Mouse (Mus musculus): ENCODE measurements around the gene Rbfox2.
"Not testable (repeated sequence)": the region's sequence is repeated elsewhere in the genome, so short reads cannot be mapped to it uniquely, and the experiment has no call there.

Rbfox2 gene

DNA sequence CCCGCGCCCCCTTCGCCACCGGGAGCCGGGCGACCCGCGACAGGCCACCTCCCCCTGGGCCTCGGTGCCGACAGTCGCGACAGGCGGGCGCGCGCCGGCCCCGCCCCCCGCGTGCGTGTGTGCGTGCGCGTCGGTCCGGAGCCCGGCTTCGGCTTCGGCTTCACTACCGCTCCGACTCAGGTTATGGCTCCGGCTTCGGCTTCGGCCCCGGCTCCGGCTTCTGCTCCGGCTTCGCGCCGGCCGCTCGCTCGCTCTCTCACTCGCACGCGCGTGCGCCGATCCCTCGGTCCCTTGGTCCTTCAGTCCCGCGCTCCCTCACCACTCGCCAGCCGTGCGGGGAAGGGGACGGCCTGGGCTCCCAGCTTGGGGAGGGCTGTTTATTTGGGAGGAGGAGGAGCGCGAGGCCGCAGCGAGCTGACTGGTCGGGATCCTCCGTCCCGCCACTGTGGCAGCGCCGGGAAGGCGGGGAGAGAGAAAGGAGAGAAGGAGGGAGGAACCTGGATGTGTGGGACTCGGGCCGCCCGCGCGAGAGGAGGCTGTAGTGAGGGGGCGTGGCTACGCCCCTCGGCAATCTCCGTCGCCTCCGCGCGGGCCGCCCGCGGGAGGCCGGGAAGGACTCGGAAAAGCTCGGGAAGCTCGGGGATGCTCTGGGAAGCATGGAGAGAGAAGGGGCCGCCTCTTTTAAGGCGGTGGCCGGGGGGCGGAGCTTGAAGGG, at the start of gene Rbfox2:
Gene Rbfox2, minus strand, starts transcription at position 458 of the 715 bp plus-strand sequence.
- DNase-seq, result peak; percentile 97

GRCm38 (mm10) chr15:77356248-77356810, 49.5 kb upstream of the Rbfox2 start:
- DNase-seq, result no peak

DNA sequence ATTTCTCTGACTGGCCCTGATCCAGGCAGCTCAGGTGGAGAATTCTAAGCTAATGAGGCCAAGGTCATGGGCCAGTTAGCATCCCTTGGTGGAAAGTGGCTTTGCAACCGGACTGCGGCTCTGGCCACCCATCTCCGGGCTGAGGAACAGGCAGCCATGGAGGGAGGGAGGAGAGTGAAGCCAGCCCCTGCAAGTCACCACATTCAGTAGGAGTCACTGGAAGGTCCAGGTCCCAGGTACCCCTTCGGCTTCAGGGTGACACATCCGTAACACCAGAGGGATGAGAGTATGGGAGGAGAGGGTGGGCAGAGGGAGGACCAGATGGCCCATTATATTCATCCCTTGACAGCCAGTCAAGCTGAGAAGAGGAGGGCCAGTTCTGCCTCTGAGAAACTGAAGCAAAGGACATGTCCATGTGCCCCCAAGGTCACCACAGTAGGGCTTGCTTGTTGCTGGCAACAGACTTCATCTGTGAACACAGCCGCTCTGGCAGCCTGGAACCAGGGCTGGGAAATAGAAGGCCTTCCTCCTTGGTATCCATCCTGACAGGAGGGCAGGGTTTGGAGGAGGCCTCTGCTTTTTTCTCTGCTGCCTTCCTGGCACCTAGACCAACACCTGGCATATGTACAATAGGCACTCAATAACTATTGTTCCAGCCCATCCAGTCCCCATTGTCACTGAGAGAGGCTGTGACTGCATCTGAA, 48.2 kb upstream of the Rbfox2 start:
- DNase-seq, result no peak

- DNase-seq, result no peak
These were observed 47.7 kb upstream of the Rbfox2 start for GRCm38 (mm10) chr15:77354496-77354847.

- DNase-seq, result no peak
These were observed 47.0 kb upstream of the Rbfox2 start for GRCm38 (mm10) chr15:77353764-77354163.

- no peak for DNase-seq
These were observed 46.1 kb upstream of the Rbfox2 start for GRCm38 (mm10) chr15:77352863-77353262.

- DNase-seq, result no peak
These were observed 43.3 kb upstream of the Rbfox2 start for GRCm38 (mm10) chr15:77350117-77350516.

GRCm38 (mm10) chr15:77348146-77348545, 41.3 kb upstream of the Rbfox2 start:
- no peak for DNase-seq

DNA sequence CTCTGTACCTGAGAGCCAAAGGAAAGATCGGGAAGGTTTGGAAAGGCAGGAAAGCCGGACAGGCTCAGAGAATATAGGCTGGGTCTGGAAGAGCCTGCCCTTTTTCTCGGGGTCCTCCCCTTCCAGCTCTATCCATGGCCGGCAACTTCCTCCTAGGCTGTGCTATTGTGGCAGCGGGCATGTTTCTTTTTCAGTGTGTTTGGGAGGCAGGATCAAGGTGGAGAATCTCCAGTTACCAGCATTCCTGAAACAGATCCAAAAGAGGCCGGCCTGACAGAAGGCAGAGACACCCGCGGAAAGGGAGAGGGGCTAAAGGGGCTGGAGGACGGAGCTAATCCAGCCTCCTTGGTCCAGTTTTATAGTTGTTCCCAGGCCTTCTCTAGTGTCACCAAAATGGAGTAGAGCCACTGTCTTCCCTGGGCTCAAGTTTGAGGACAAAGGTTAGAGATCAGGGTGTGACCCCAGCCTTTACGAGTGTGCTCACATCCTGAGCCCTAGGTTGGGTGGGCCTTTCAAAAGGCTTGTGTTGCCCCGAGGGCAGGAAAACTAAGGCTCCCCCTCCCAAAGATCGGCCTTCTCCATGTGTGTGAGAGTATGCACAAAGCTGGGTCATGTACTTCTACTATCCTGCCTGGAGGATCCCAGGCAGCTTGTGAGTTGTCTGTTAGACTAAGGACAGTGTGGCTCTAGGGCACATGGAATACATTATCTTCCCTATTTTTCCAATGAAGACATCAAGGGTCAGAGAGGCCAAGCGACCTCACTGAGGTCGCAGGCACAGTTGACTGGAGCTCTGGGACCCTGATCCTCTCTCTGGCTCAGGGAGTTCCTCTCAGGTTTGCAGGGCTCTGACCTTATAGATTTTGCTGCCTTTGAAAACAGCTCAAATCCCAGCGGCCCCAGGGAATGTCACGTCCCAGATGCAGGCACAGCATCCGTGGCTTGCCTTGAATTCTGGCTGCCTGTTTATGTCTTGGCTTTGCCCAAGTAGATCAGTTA, 37.6 kb upstream of the Rbfox2 start:
- DNase-seq, result peak; percentile 55

DNA sequence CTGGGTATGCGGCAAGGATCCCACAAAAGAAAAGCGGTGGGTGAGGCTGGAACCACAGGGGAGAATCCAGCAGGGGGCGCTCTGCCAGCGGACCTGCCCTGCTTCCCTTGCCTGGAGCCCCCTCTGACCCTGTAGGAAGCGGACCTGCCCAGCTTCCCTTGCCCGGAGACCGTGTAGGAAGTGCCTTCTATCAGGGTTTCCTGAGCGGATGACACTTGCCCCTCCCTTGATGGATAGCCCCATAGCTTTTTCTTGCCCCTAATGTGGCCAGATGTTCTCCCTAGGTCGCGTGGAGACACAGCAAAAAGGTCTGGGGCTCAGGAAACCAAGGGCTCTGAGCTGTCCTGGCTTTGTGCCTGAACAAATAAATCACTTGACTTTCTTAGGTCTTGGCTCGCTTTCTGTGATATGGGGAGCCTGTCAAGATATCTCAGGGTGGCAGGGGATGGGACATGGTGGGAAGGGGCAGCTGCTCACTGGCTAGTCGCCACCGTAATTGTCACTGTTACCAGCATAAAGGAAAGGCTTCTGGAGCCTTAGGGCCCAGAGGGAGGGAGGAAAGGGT, 36.8 kb upstream of the Rbfox2 start:
- DNase-seq, result peak; percentile 87

GRCm38 (mm10) chr15:77342962-77343526, 36.2 kb upstream of the Rbfox2 start:
- DNase-seq, result peak; percentile 35

DNA sequence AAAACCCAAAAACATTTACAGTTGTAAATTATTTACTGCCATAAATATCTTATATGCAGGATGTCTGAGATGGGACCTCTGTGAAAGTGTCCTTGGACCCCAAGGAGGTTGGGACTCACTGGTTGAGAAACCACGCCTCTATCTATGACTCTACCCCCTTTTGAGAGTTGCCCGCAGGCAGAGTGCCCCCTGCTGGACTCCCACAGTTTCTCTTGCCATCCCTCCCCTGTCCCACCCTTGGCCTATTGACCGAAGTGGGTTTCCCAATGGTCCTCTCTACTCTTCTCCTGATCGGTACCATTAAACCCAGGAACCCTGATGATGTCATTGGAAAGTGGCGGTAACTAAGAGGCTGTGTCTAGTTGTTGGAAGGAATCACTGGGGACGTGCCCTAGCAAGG, 35.2 kb upstream of the Rbfox2 start:
- no peak for DNase-seq

DNA sequence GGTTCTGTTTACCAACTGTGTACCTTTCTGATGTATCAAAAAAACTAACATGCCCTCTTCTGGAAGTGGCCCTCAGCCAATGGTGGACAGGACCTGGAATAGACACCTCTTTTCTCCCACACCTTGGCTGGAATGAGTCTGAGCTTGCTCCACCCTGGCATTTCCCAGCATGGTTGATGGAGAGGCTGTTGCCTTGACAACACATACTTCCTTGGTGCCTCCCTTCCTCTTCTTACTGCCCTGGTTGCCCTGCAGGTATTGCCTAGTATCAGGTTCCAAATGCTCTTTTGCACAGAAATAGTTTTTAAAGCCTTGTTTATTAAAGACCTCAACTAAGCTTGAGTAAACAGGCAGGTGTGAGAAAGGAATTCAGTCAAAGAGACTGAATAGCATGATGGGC, 33.8 kb upstream of the Rbfox2 start:
- DNase-seq, result no peak

DNA sequence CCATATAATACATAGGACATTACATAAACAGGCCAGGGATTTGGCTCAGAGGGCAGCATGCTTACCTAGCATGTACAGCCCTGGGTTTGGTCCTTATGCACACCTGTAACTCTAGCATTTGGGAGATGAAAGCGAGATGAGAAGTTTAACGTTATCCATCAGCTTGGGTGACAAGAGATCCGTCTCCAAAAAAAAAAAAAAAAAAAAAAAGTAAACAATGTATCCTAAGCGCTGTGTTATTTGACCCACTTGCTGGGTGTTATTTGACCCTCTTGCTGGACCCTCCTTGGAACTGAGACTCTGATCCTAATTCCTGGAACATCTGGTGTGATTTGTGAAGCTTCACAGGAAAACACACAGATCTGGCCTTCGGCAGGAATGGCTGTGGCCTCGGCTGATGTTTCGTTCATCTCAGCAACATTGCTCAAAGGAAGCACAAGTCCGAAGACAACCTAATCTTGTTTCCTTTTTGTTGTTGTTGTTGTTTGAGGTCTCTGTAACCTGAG, 32.2 kb upstream of the Rbfox2 start:
- DNase-seq, result no peak

DNA sequence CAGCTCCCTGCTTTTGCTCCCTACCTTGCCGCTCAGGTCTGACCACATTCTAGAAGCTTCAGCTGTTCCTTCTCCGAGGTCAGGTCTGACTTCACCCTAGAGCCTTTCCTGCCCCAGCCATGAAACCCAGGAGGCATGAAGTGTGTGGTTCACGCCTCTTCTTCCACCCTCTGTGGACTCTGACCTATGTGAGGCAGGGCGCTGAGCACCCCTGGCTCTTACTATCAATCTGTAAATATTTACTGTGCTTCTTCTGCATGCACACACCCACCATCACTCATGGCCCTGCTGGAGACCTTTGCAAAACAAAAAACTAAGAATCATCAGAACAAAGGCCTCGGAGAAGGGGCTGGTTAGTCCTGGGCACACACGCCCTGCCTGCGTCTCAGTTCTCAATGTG, 31.6 kb upstream of the Rbfox2 start:
- DNase-seq, result peak; percentile 35

DNA sequence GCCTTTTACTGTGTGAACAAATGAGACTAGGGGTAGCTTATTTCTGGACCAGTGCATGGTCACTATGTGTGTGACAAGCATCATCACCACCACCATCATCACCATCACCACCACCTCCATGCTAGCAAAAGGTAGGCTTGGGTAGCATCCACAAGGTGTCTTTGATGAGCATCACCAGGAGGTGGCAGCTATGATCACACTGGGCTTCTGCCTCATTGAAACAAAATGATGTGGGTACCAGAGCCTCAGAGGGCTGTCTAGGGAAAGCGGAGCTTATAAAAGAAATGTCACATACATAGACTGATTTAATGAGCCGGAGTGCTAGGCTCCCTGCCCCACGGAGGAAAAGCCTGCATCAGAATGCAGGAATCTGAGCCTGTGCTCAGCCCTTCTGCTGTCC, 31.1 kb upstream of the Rbfox2 start:
- DNase-seq, result no peak

- DNase-seq, result no peak
These were observed 30.2 kb upstream of the Rbfox2 start for GRCm38 (mm10) chr15:77336968-77337341.

- peak; percentile 94 for DNase-seq
These were observed 29.6 kb upstream of the Rbfox2 start for GRCm38 (mm10) chr15:77336287-77336967.

DNA sequence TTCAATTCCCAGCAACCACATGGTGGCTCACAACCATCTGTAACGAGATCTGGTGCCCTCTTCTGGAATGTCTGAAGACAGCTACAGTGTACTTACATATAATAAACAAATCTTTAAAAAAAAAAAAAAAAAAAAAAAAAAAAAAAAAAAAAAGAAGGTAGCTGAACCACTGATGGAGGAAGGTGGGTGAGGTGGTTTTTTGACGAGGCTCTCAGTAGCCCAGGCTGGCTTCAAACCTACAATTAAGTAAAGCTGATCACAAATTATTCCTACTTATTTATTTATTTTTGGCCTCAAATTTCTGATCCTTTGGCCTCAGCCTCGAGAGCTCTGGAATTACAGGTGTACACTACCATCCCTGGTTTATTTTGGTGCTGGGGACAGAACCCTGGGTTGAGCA, 28.4 kb upstream of the Rbfox2 start:
- DNase-seq, result not testable (repeated sequence)

DNA sequence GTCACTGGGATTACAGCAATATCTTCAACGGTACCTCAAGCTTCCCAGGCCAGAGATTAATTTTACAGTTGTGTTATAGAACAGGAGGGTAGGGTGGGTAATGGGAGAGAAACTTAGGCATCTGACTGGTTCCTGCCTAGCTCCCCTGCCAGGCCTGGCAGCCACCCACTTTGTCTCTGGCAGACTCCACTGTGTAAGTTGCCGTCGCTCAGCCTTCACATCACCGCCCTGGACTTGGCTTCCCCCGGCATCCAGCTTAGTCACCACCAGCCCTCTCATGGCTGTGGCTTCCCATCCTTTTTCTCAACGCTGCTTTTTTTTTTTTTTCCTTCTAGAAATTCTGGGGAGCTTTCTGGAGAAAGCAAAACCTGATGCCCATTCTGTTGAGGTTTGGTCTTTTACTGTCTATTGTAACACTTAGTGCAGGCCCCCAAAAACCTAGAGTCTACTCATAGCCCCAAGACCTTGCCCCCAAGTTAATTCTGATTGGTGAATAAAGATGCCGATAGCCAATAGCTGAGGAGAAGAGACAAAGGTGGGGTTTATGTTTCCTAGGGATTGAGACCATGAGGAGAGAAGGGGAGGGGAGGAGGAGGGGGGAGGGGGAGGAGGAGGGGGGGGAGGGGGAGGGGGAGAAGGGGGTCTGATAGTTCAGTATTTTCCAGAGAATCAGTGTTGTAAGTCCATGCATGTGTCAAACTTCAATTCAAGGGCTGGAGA, 25.6 kb upstream of the Rbfox2 start:
- DNase-seq, result no peak

GRCm38 (mm10) chr15:77331444-77331843, 24.6 kb upstream of the Rbfox2 start:
- DNase-seq, result no peak
